Mouse (Mus musculus) neural tube, embryonic 12.5 days (tissue): ENCODE measurements around the gene Hsdl1. TPM values are rescaled to one million over a fixed set of nuclear protein-coding genes. Genes with fewer than 3 reads are reported as not detected.

Experiments
- ATAC-seq: fragments of 200-750 bp; cut with Nextera tagmentation; 2 replicates; pipeline ENCODE4 v1.8.0; 2017; ENCODE audit warnings: low read depth, mild to moderate bottlenecking, moderate TSS enrichment, moderate library complexity; ENCODE audit not compliant: low FRiP score
- H3K27ac ChIP-seq: fragments of 300-500 bp; sonication (generic); 2 replicates; pipeline ENCODE4 v1.5.1; 2016
- H3K27me3 ChIP-seq: fragments of 300-500 bp; sonication (generic); replicated peaks from 2 replicates; pipeline ENCODE4 v1.6.1; 2016; ENCODE audit warnings: mild to moderate bottlenecking
- H3K36me3 ChIP-seq: fragments of 300-500 bp; sonication (generic); 2 replicates; pipeline ENCODE4 v1.6.1; 2016; ENCODE audit warnings: mild to moderate bottlenecking
- H3K4me1 ChIP-seq: fragments of 300-500 bp; sonication (generic); 2 replicates; pipeline ENCODE4 v1.6.1; 2016
- H3K4me2 ChIP-seq: fragments of 300-500 bp; sonication (generic); replicated peaks from 2 replicates; pipeline ENCODE4 v1.6.1; 2016; ENCODE audit warnings: mild to moderate bottlenecking
- H3K4me3 ChIP-seq: fragments of 300-500 bp; sonication (generic); 2 replicates; pipeline ENCODE4 v1.5.1; 2016
- H3K9ac ChIP-seq: fragments of 300-500 bp; sonication (generic); 2 replicates; pipeline ENCODE4 v1.6.1; 2016; ENCODE audit warnings: mild to moderate bottlenecking
- H3K9me3 ChIP-seq: fragments of 300-500 bp; sonication (generic); 2 replicates; pipeline ENCODE4 v1.6.1; 2016; ENCODE audit warnings: mild to moderate bottlenecking
- WGBS: fragments of 180-500 bp; shearing (Covaris S2); methylation state at CpG from one replicate; pipeline ENCODE4 v1.1.7; 2016; 5-methylcytosine and 5-hydroxymethylcytosine counted together
- polyA plus RNA-seq: library from polyadenylated mRNA; unstranded; fragments of >200 nt; fragmentation: Nextera tagmentation; extraction: Ambion mirVana; gene quantifications from 2 replicates; pipeline ENCODE4 v1.2.1, GENCODE M21; 2016

Gene Hsdl1
- polyA plus RNA-seq, 1 experiment from 2014 or later, result 94.2 TPM

GRCm38 (mm10) chr8:119572411-119572810 lies 2.6 kb downstream of the Hsdl1 start:
- no peak overlapping the region for H3K4me2 ChIP-seq
- H3K27me3 ChIP-seq, result peaks cover 5% of the 10 kb centered on the region; the same call in 1 of the 2 replicates
- peaks cover 5% of the 10 kb centered on the region; the same call in 1 of the 2 replicates for H3K36me3 ChIP-seq
- H3K4me3 ChIP-seq, result no peak overlapping the region
- H3K27ac ChIP-seq, result no peak overlapping the region
- no peak for ATAC-seq
- peaks cover 20% of the 10 kb centered on the region for H3K4me1 ChIP-seq
- H3K9me3 ChIP-seq, result no peaks in the 10 kb centered on the region
- H3K9ac ChIP-seq, result no peak overlapping the region
- 88% methylated on average over 4 of the region's 4 CpGs for WGBS

GRCm38 (mm10) chr8:119571135-119571534 lies 3.8 kb downstream of the Hsdl1 start:
- H3K27me3 ChIP-seq, result peaks cover 5% of the 10 kb centered on the region; the same call in 1 of the 2 replicates
- H3K27ac ChIP-seq, result no peak overlapping the region
- peaks cover 13% of the 10 kb centered on the region for H3K36me3 ChIP-seq
- no peak overlapping the region for H3K9ac ChIP-seq
- whole genome bisulfite sequencing, result 92% methylated on average over 6 of the region's 6 CpGs
- peaks cover 20% of the 10 kb centered on the region for H3K4me1 ChIP-seq
- H3K9me3 ChIP-seq, result no peaks in the 10 kb centered on the region
- H3K4me3 ChIP-seq, result no peak overlapping the region
- H3K4me2 ChIP-seq, result no peak overlapping the region
- ATAC-seq, result no peak

GRCm38 (mm10) chr8:119569881-119570280 lies 5.1 kb downstream of the Hsdl1 start:
- H3K27me3 ChIP-seq, result no peaks in the 10 kb centered on the region
- no peak overlapping the region for H3K9ac ChIP-seq
- no peak overlapping the region for H3K4me2 ChIP-seq
- H3K4me1 ChIP-seq, result peaks cover 15% of the 10 kb centered on the region
- H3K36me3 ChIP-seq, result peaks cover 25% of the 10 kb centered on the region
- H3K27ac ChIP-seq, result no peak overlapping the region
- WGBS, result 48% methylated on average over 4 of the region's 4 CpGs
- ATAC-seq, result no peak
- H3K9me3 ChIP-seq, result no peaks in the 10 kb centered on the region
- no peak overlapping the region for H3K4me3 ChIP-seq

GRCm38 (mm10) chr8:119568951-119569350 lies 6.0 kb downstream of the Hsdl1 start:
- Histone ChIP-seq H3K4me2 (no peak overlapping the region), H3K4me1 (peaks cover 9% of the 10 kb centered on the region), H3K27me3 (no peaks in the 10 kb centered on the region), H3K27ac (no peak overlapping the region), H3K9ac (no peak overlapping the region), H3K4me3 (no peak overlapping the region), H3K9me3 (no peaks in the 10 kb centered on the region), H3K36me3 (peaks cover 33% of the 10 kb centered on the region)
- 64% methylated on average over 7 of the region's 7 CpGs for WGBS
- no peak for ATAC-seq

GRCm38 (mm10) chr8:119568251-119568650 lies 6.7 kb downstream of the Hsdl1 start:
- no peak for ATAC-seq

GRCm38 (mm10) chr8:119566367-119566766 lies 8.6 kb downstream of the Hsdl1 start:
- ATAC-seq, result no peak
- 88% methylated on average over 11 of the region's 11 CpGs for WGBS
- H3K9ac ChIP-seq, result no peak overlapping the region
- H3K27ac ChIP-seq, result no peak overlapping the region
- no peak overlapping the region for H3K4me2 ChIP-seq
- peaks cover 55% of the 10 kb centered on the region for H3K36me3 ChIP-seq
- H3K9me3 ChIP-seq, result no peaks in the 10 kb centered on the region
- H3K4me3 ChIP-seq, result no peak overlapping the region
- no peaks in the 10 kb centered on the region for H3K27me3 ChIP-seq
- no peaks in the 10 kb centered on the region for H3K4me1 ChIP-seq

More at GRCm38 (mm10) chr8:119568251-119568650, 6.7 kb downstream of the Hsdl1 start:
- H3K36me3 ChIP-seq, result peaks cover 39% of the 10 kb centered on the region
- no peaks in the 10 kb centered on the region for H3K9me3 ChIP-seq
- WGBS, result 91% methylated on average over 9 of the region's 9 CpGs
- H3K9ac ChIP-seq, result no peak overlapping the region; the same call in 1 of the 2 replicates
- H3K27me3 ChIP-seq, result no peaks in the 10 kb centered on the region
- no peak overlapping the region for H3K27ac ChIP-seq
- no peak overlapping the region for H3K4me2 ChIP-seq
- peaks cover 2% of the 10 kb centered on the region; the same call in 1 of the 2 replicates for H3K4me1 ChIP-seq
- H3K4me3 ChIP-seq, result no peak overlapping the region

GRCm38 (mm10) chr8:119563849-119564251 lies 11.1 kb downstream of the Hsdl1 start:
- no peak overlapping the region for H3K4me3 ChIP-seq
- H3K4me1 ChIP-seq, result no peaks in the 10 kb centered on the region
- no peaks in the 10 kb centered on the region for H3K27me3 ChIP-seq
- no peaks in the 10 kb centered on the region for H3K9me3 ChIP-seq
- no peak overlapping the region for H3K9ac ChIP-seq
- no peak overlapping the region for H3K4me2 ChIP-seq
- ATAC-seq, result no peak
- 95% methylated on average over 14 of the region's 14 CpGs for WGBS
- no peak overlapping the region for H3K27ac ChIP-seq
- H3K36me3 ChIP-seq, result peaks cover 55% of the 10 kb centered on the region

- ATAC-seq, result no peak
- H3K36me3 ChIP-seq, result peaks cover 26% of the 10 kb centered on the region
- 91% methylated on average over 6 of the region's 6 CpGs for WGBS
- H3K9ac ChIP-seq, result no peak overlapping the region
- H3K27me3 ChIP-seq, result no peaks in the 10 kb centered on the region
- peaks cover 18% of the 10 kb centered on the region for H3K4me1 ChIP-seq
- H3K4me2 ChIP-seq, result peak overlapping the region; percentile 85
- H3K27ac ChIP-seq, result no peak overlapping the region
- no peaks in the 10 kb centered on the region for H3K9me3 ChIP-seq
- H3K4me3 ChIP-seq, result no peak overlapping the region
Measured at GRCm38 (mm10) chr8:119559402-119559720, 15.6 kb downstream of the Hsdl1 start.

- 6% methylated on average over 63 of the region's 63 CpGs for WGBS
Measured at GRCm38 (mm10) chr8:119558603-119559401, 16.2 kb downstream of the Hsdl1 start, which contains the start of gene Mbtps1. Gene Mbtps1 (minus strand): TSS chr8:119558735.

GRCm38 (mm10) chr8:119557821-119558602 lies 17.0 kb downstream of the Hsdl1 start:
- H3K9ac ChIP-seq, result peak overlapping the region; percentile 84
- peak overlapping the region; percentile 88 for H3K4me3 ChIP-seq
- H3K4me1 ChIP-seq, result peaks cover 18% of the 10 kb centered on the region
- H3K36me3 ChIP-seq, result peaks cover 14% of the 10 kb centered on the region
- H3K4me2 ChIP-seq, result peak overlapping the region; percentile 85
- H3K27me3 ChIP-seq, result no peaks in the 10 kb centered on the region
- peak; percentile 92 for ATAC-seq
- peak overlapping the region; percentile 86 for H3K27ac ChIP-seq
- no peaks in the 10 kb centered on the region for H3K9me3 ChIP-seq
- 2% methylated on average over 55 of the region's 55 CpGs for WGBS

More at GRCm38 (mm10) chr8:119558603-119559401, 16.2 kb downstream of the Hsdl1 start, which contains the start of gene Mbtps1:
- Histone ChIP-seq H3K4me2 (peak within 1 kb of the TSS; percentile 85), H3K36me3 (peaks cover 20% of the 10 kb centered on the region), H3K9ac (peak within 1 kb of the TSS; percentile 84), H3K27me3 (no peaks in the 10 kb centered on the region), H3K4me1 (peaks cover 18% of the 10 kb centered on the region), H3K4me3 (peak within 1 kb of the TSS; percentile 88), H3K27ac (peak within 1 kb of the TSS; percentile 86), H3K9me3 (no peaks in the 10 kb centered on the region)
- peak; percentile 95 for ATAC-seq

- no peaks in the 10 kb centered on the region for H3K27me3 ChIP-seq
- H3K27ac ChIP-seq, result no peak overlapping the region
- 87% methylated on average over 9 of the region's 9 CpGs for WGBS
- H3K9ac ChIP-seq, result peak overlapping the region; percentile 84; the same call in 1 of the 2 replicates
- peaks cover 5% of the 10 kb centered on the region; the same call in 1 of the 2 replicates for H3K36me3 ChIP-seq
- peak overlapping the region; percentile 85 for H3K4me2 ChIP-seq
- no peaks in the 10 kb centered on the region for H3K9me3 ChIP-seq
- 0 out of 2 replicates have a peak overlapping the region, but pooled peaks have one; percentile 88 for H3K4me3 ChIP-seq
- ATAC-seq, result no peak
- H3K4me1 ChIP-seq, result peaks cover 18% of the 10 kb centered on the region
Measured at GRCm38 (mm10) chr8:119557132-119557531, 17.9 kb downstream of the Hsdl1 start.

- H3K27me3 ChIP-seq, result no peaks in the 10 kb centered on the region
- ATAC-seq, result no peak
- no peak overlapping the region for H3K27ac ChIP-seq
- H3K9me3 ChIP-seq, result no peaks in the 10 kb centered on the region
- H3K4me2 ChIP-seq, result no peak overlapping the region
- 88% methylated on average over 6 of the region's 6 CpGs for WGBS
- no peaks in the 10 kb centered on the region for H3K36me3 ChIP-seq
- no peak overlapping the region for H3K4me3 ChIP-seq
- H3K4me1 ChIP-seq, result peaks cover 18% of the 10 kb centered on the region
- no peak overlapping the region for H3K9ac ChIP-seq
Measured at GRCm38 (mm10) chr8:119555861-119556260, 19.1 kb downstream of the Hsdl1 start.
